Mouse (Mus musculus): ENCODE data around the gene Iqck.

DNA sequence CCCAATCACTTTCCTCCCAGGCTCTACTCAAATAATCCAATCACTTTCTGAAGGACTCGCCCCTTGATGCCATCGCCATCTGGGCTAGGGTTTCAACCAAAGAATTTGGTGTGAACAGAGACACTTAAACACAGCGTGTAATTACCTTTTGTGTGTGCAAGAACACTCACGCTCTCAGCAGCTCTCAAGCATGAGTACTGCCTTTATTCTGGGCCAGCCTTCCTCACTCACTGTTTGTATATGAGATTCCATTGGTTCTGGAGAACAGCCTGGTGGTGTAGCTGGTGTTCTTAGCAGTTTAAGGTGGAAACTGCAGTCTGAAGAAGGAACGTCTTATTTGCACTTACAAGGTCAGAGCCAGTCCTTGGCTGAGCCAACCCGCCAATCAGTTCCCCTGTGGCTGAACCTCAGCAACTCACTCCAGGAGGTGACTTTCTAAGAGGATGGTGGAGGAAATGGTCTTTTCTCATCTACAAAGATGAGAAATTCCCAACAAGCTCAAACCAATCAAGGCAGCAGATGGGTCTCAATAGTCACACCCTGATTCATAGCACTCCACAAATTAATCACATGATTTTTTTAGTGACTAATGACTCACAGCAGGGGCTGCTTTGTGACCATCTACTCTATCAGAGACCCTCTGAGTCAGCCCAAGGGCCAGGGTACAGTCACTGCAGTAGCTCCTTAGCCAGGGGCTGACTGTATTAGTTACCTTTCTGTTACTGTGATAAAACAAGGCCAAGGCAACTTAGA lies 31.9 kb downstream of the Iqck start:
- TF ChIP-seq CTCF (IDR thresholded peaks at IDR 0.05; ENCODE audit: extremely low read depth, insufficient read length, insufficient replicate concordance, low read depth, low read length) (no peak), POLR2A (IDR thresholded peaks at IDR 0.05; ENCODE audit: low read depth, low read length) (no peak)

Measured in small intestine, adult 2 months (tissue).